Mouse (Mus musculus) liver, adult 2 months (tissue): Measurements from ENCODE around the gene Insrr. TPM values are rescaled to one million over a fixed set of nuclear protein-coding genes. Genes with fewer than 3 reads are reported as not detected.
A peak's percentile ranks its signal among the peaks of the same experiment; 100 is the strongest.
"Not testable (repeated sequence)": the region's sequence is repeated elsewhere in the genome, so short reads cannot be mapped to it uniquely, and the experiment has no call there.

Experiments used
- DNase-seq: peaks from one replicate; pipeline ENCODE4 v3.0.0-alpha.2; 2011; ENCODE audit warnings: low read depth, low spot score; ENCODE audit errors: extremely low read depth
- H3K27ac ChIP-seq: fragments of 200-500 bp; replicated peaks from 2 replicates; pipeline ENCODE4 v1.5.1; 2012; ENCODE audit warnings: low read depth, mild to moderate bottlenecking, control low read depth, inconsistent platforms, low read length; ENCODE audit not compliant: insufficient read depth
- H3K27me3 ChIP-seq: fragments of 200-500 bp; 2 replicates; pipeline ENCODE4 v1.6.1; 2012; ENCODE audit warnings: mild to moderate bottlenecking, moderate library complexity, low read length, inconsistent platforms; ENCODE audit not compliant: control insufficient read depth, insufficient read depth
- H3K36me3 ChIP-seq: fragments of 200-500 bp; 2 replicates; pipeline ENCODE4 v1.6.1; 2012; ENCODE audit warnings: low read length, inconsistent platforms; ENCODE audit not compliant: control insufficient read depth, insufficient read depth
- H3K4me1 ChIP-seq: fragments of 200-500 bp; 2 replicates; pipeline ENCODE4 v1.6.1; 2011; ENCODE audit warnings: low read length; ENCODE audit not compliant: control insufficient read depth, insufficient read depth
- H3K4me3 ChIP-seq: fragments of 200-500 bp; 2 replicates; pipeline ENCODE4 v1.5.1; 2011; ENCODE audit warnings: low read depth, mild to moderate bottlenecking, control low read depth, low read length, moderate library complexity; ENCODE audit not compliant: insufficient read depth
- H3K79me2 ChIP-seq: fragments of 200-500 bp; 2 replicates; pipeline ENCODE4 v1.6.1; 2012; ENCODE audit warnings: inconsistent platforms, mild to moderate bottlenecking, low read length, moderate library complexity; ENCODE audit not compliant: control insufficient read depth, insufficient read depth
- H3K9ac ChIP-seq: fragments of 200-500 bp; 2 replicates; pipeline ENCODE4 v1.6.1; 2012; ENCODE audit warnings: low read depth, mild to moderate bottlenecking, control low read depth, inconsistent platforms, low read length
- CTCF ChIP-seq: fragments of 200-500 bp; IDR thresholded peaks from 2 replicates; pipeline ENCODE4 v1.5.1; 2011; ENCODE audit warnings: low read depth, low read length, control low read depth
- POLR2A ChIP-seq: fragments of 200-500 bp; IDR thresholded peaks from 2 replicates; pipeline ENCODE4 v1.6.1; 2011; ENCODE audit warnings: low read length, control low read depth; ENCODE audit not compliant: insufficient read depth; ENCODE audit errors: extremely low read depth
- WGBS: fragments of 180-500 bp; shearing (Covaris S2); methylation state at CpG from one replicate; pipeline ENCODE4 v1.1.7; 2018; 5-methylcytosine and 5-hydroxymethylcytosine counted together
- polyA plus RNA-seq: library from polyadenylated mRNA; depleted of rRNA; stranded (reverse); fragments of >200 nt; gene quantifications from 2 replicates; pipeline ENCODE4 v1.2.3, GENCODE M21; 2012
- total RNA-seq: library from RNA; depleted of rRNA; stranded (reverse); fragments of >200 nt; gene quantifications from 2 replicates; pipeline ENCODE4 v1.2.3, GENCODE M21; 2014

Gene Insrr
- total and polyA plus RNA-seq, 2 experiments, result 0.02 TPM; not detected in 1

GRCm38 (mm10) chr3:87812413-87812812 is 15.7 kb downstream of the Insrr start:
- DNase-seq, result no peak
- Histone ChIP-seq H3K27me3 (peaks cover 8% of the 10 kb centered on the region), H3K4me3 (no peak overlapping the region), H3K9ac (no peak overlapping the region), H3K4me1 (no peaks in the 10 kb centered on the region), H3K79me2 (no peaks in the 10 kb centered on the region), H3K36me3 (no peaks in the 10 kb centered on the region), H3K27ac (no peak overlapping the region)
- TF ChIP-seq POLR2A (no peak), CTCF (no peak)
- WGBS, result 82% methylated on average over 4 of the region's 4 CpGs

- TF ChIP-seq CTCF (no peak), POLR2A (no peak)
- no peaks in the 10 kb centered on the region for H3K36me3 ChIP-seq
- WGBS, result 69% methylated on average over 10 of the region's 10 CpGs
- peaks cover 8% of the 10 kb centered on the region for H3K27me3 ChIP-seq
- no peaks in the 10 kb centered on the region for H3K79me2 ChIP-seq
- no peak overlapping the region for H3K4me3 ChIP-seq
- H3K4me1 ChIP-seq, result no peaks in the 10 kb centered on the region
- no peak for DNase-seq
- H3K9ac ChIP-seq, result no peak overlapping the region
- H3K27ac ChIP-seq, result no peak overlapping the region
Measured at GRCm38 (mm10) chr3:87812873-87813272, 16.1 kb downstream of the Insrr start.

- WGBS, result 70% methylated on average over 6 of the region's 6 CpGs
Measured at GRCm38 (mm10) chr3:87816166-87816565, 19.4 kb downstream of the Insrr start.

GRCm38 (mm10) chr3:87816646-87817093 is 19.9 kb downstream of the Insrr start:
- Histone ChIP-seq H3K27me3 (no peaks in the 10 kb centered on the region), H3K9ac (no peak overlapping the region), H3K79me2 (no peaks in the 10 kb centered on the region), H3K27ac (no peak overlapping the region), H3K4me1 (no peaks in the 10 kb centered on the region), H3K36me3 (no peaks in the 10 kb centered on the region), H3K4me3 (no peak overlapping the region)
- TF ChIP-seq CTCF, result peak; percentile 93
- TF ChIP-seq POLR2A, result no peak
- peak; percentile 63 for DNase-seq
- 4% methylated on average over 12 of the region's 12 CpGs for WGBS

More at GRCm38 (mm10) chr3:87816166-87816565, 19.4 kb downstream of the Insrr start:
- no peaks in the 10 kb centered on the region for H3K36me3 ChIP-seq
- no peak overlapping the region for H3K9ac ChIP-seq
- no peaks in the 10 kb centered on the region for H3K4me1 ChIP-seq
- TF ChIP-seq POLR2A, result no peak
- TF ChIP-seq CTCF, result no peak
- no peak overlapping the region for H3K4me3 ChIP-seq
- H3K27me3 ChIP-seq, result no peaks in the 10 kb centered on the region
- no peak overlapping the region for H3K27ac ChIP-seq
- no peaks in the 10 kb centered on the region for H3K79me2 ChIP-seq
- no peak for DNase-seq

- TF ChIP-seq CTCF, result no peak
- TF ChIP-seq POLR2A, result no peak
Measured at GRCm38 (mm10) chr3:87818226-87818625, 21.5 kb downstream of the Insrr start.

GRCm38 (mm10) chr3:87824206-87824605 is 27.5 kb downstream of the Insrr start, which contains the start of gene Pear1:
Gene Pear1 (minus strand): TSS chr3:87824306.
- H3K36me3 ChIP-seq, DNase-seq, H3K27me3 ChIP-seq, H3K27ac ChIP-seq, H3K4me1 ChIP-seq, H3K9ac ChIP-seq, H3K4me3 ChIP-seq, H3K79me2 ChIP-seq: not testable (repeated sequence)
- WGBS, result 90% methylated on average over 1 of the region's 1 CpGs

More at GRCm38 (mm10) chr3:87818226-87818625, 21.5 kb downstream of the Insrr start:
- DNase-seq, result no peak
- Histone ChIP-seq H3K4me1 (no peaks in the 10 kb centered on the region), H3K36me3 (no peaks in the 10 kb centered on the region), H3K4me3 (no peak overlapping the region), H3K27me3 (no peaks in the 10 kb centered on the region), H3K27ac (no peak overlapping the region), H3K79me2 (no peaks in the 10 kb centered on the region), H3K9ac (no peak overlapping the region)
- 67% methylated on average over 12 of the region's 12 CpGs for WGBS
